Mouse (Mus musculus) left cerebral cortex, adult 8-10 months (tissue): ENCODE data around the gene Rragd. TPM values are rescaled to one million over a fixed set of nuclear protein-coding genes. Genes with fewer than 3 reads are reported as not detected.

Experiments
- total RNA-seq, 4 experiments: library from RNA; stranded (reverse); gene quantifications; 2 replicates each; pipeline ENCODE4 v1.2.4; 2022

The Rragd gene
- total RNA-seq, 4 experiments from 2014 or later, result 95.8 to 117 (median 104) TPM

Other genes starting within 250 kb of the Rragd start
- 10 to 100 TPM; 31.0 to 42.0 (median 40.2) TPM for gene Lyrm2, start 182.8 kb upstream of the Rragd start, total RNA-seq
- gene Ankrd6, start 32.2 kb upstream of the Rragd start, total RNA-seq, result 10 to 100 TPM; 40.6 to 48.4 (median 40.7) TPM
- 100 to 1,000 TPM; 107 to 123 (median 109) TPM for gene Ube2j1, start 48.4 kb downstream of the Rragd start, total RNA-seq
- under 1 TPM; 0.58 to 0.96 (median 0.83) TPM for gene Gabrr2, start 80.0 kb downstream of the Rragd start, total RNA-seq
- under 1 TPM in 1 of 4 experiments, not detected in 3; 0.36 TPM for gene Gabrr1, start 149.5 kb downstream of the Rragd start, total RNA-seq
- gene Pm20d2, start 206.7 kb downstream of the Rragd start, total RNA-seq, result 1 to 10 TPM; 5.9 to 7.3 (median 6.7) TPM
- 10 to 100 TPM; 22.2 to 27.9 (median 23.8) TPM for gene Srsf12, start 226.0 kb downstream of the Rragd start, total RNA-seq